Mouse (Mus musculus): ENCODE measurements around the gene C1ra. TPM values are rescaled to one million over a fixed set of nuclear protein-coding genes. Genes with fewer than 3 reads are reported as not detected.
"Not testable (repeated sequence)": the region's sequence is repeated elsewhere in the genome, so short reads cannot be mapped to it uniquely, and the experiment has no call there.

Gene C1ra
- polyA plus RNA-seq (2012; rRNA removed), result 2.1 TPM in 2 replicates

DNA sequence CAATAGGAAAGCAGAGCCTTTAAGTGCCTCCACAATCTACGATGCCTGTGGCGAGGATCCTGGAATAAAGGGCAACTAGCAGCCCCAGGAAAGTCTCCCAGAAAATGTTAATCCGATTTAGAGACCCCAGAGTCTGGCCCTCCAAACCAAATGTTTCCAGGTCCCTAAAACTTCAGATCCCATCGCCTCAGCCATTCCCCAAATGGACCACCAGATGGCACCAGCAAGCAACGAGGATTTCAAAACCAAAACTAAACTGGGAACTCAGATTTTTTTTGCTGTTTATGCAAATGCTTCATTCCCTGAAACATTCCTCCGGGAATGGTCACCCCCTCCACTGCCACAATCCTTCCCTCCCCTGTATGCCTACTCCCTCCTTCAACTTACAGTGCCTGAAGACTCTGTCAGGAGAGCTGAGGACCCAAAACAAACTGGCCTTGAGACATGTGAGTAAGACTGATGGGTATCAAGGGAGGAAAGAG lies at the start of gene C1ra:
C1ra (plus strand) TSS at position 51 of the 482 bp plus-strand sequence.
- Histone ChIP-seq H3K27ac (ENCODE audit: insufficient read depth, low read length) (no peak within 1 kb of the TSS), H3K4me1 (ENCODE audit: control insufficient read depth, insufficient read depth, low read length) (no peaks in the 10 kb centered on the region), H3K4me3 (ENCODE audit: insufficient read depth, low read length) (peak within 1 kb of the TSS; percentile 22; the same call in 1 of the 2 replicates)
- TF ChIP-seq CTCF (IDR thresholded peaks at IDR 0.05; ENCODE audit: extremely low read depth, insufficient read depth, low read length) (peak; percentile 65), POLR2A (IDR thresholded peaks at IDR 0.05; ENCODE audit: extremely low read depth, insufficient read depth, low read length) (no peak)

DNA sequence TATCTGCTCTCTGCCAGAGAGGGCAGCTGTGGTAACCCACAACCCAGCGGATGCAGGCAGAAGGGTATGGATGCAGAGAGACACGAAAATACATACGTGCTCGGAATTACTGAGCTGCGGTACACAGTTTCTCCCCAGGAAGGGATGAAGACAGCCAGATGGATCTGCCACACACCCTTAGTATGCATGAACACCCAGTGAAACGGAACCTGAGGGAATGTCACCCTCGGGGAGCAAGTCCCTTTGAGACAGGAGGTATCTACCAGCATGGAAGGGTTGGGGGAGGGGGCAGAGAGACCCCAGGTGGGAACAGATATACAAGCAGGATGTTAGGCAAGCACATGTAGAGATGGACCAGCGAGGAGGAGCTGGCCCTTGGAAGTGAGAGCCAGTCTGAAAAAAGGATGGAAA lies 48.3 kb upstream of the C1ra start:
- Histone ChIP-seq H3K4me1 (ENCODE audit: control insufficient read depth, insufficient read depth, low read length) (peaks cover 7% of the 10 kb centered on the region), H3K27ac (ENCODE audit: insufficient read depth, low read length) (peak overlapping the region; percentile 76), H3K4me3 (ENCODE audit: insufficient read depth, low read length) (peak overlapping the region; percentile 89)
- TF ChIP-seq POLR2A (IDR thresholded peaks at IDR 0.05; ENCODE audit: extremely low read depth, insufficient read depth, low read length), result peak; percentile 33; the same call in 1 of the 2 replicates
- no peak for TF ChIP-seq CTCF (IDR thresholded peaks at IDR 0.05; ENCODE audit: extremely low read depth, insufficient read depth, low read length)

DNA sequence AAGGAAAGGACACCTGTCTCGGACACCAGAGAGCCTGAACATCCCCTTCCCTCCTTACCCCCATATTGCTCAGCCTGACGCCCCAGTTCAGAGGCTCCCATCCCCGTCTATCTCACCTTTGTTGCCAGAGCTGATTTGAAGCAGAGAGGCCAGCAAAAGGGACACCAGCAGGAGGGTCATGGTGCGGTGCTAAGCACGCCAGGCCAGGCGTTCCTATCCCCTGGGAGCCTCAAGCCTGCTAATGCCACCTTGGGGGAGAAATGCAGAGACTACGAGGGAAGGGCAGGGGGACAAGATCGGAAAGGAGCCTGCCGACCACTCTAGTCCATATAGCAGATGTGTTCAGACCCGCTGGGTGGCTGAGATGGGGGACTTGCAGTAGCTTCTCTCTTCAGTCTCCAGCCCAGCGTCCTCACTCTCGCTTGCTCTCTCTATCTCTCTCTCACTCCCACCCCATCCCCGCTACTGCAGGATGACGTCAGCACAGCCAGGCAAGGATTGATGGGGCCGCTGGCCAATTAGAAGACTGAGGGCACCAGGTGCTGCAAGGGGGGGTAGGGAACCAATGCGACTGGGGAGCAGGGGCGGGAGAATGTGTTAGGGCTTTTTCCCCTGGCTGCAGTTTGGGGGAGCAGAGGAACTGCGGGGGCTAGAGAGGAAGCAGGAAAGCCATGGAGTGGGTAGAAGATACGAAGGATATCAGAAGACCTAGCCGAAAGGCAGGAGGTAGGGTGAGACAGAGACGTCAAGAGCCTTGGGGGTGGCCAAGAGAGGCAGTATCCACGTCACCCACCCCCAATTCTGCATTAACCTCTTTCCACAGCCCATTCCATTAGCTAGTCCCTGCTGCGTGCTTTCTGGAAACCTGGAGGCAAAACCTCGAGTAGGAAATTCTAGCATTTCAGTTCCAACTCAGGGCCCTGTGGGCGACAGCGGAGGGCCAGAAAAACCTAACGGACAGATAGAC lies 47.6 kb upstream of the C1ra start, which contains the start of gene Clstn3:
Clstn3 (minus strand) TSS at position 490 of the 967 bp plus-strand sequence.
- Histone ChIP-seq H3K4me1 (ENCODE audit: control insufficient read depth, insufficient read depth, low read length) (peaks cover 7% of the 10 kb centered on the region), H3K4me3 (ENCODE audit: insufficient read depth, low read length) (peak within 1 kb of the TSS; percentile 89), H3K27ac (ENCODE audit: insufficient read depth, low read length) (peak within 1 kb of the TSS; percentile 76)
- TF ChIP-seq CTCF (IDR thresholded peaks at IDR 0.05; ENCODE audit: extremely low read depth, insufficient read depth, low read length) (no peak), POLR2A (IDR thresholded peaks at IDR 0.05; ENCODE audit: extremely low read depth, insufficient read depth, low read length) (peak; percentile 98)

DNA sequence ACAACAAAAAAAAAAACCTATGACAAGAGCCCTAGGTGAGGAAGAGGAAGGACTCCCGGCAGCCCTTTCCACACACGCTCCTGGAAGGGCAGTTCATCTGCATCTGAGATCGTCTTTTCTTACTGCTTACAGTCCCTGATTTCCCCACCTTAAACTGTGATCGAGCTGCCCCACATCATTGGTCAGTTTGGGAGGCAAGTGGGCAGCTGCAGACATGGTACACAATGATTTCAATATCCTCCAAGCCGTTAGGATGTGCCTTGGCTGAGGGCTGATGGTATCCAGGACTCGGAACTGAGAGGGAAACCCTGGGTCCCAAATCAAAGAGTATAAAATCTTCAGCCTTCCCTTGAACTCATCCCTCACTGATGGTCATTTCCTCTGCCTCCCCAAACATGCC lies 46.9 kb upstream of the C1ra start:
- no peak for TF ChIP-seq POLR2A (IDR thresholded peaks at IDR 0.05; ENCODE audit: extremely low read depth, insufficient read depth, low read length)
- no peak for TF ChIP-seq CTCF (IDR thresholded peaks at IDR 0.05; ENCODE audit: extremely low read depth, insufficient read depth, low read length)
- Histone ChIP-seq H3K4me1 (ENCODE audit: control insufficient read depth, insufficient read depth, low read length) (peaks cover 7% of the 10 kb centered on the region), H3K27ac (ENCODE audit: insufficient read depth, low read length) (peak overlapping the region; percentile 65), H3K4me3 (ENCODE audit: insufficient read depth, low read length) (peak overlapping the region; percentile 89)

DNA sequence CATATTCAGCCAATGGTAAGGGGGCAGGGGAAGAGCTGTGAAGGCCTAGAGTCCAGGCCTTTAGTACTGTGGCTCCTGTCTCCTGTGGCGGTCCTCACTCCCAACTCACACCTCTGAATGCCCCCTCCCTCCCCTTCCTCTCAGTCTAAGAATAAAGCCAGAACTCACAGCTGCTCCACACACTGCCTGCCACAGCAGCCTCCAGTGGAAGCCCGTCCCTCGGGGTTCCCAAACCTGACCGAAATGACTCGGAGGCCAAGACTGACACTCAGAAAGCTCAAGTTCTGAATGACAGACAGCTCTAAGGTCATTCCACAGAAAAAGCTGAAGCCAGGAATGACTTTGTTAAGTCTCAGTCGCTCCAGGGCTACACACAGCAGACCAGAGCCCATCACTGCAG lies 46.5 kb upstream of the C1ra start:
- peaks cover 7% of the 10 kb centered on the region for H3K4me1 ChIP-seq (ENCODE audit: control insufficient read depth, insufficient read depth, low read length)
- TF ChIP-seq CTCF (IDR thresholded peaks at IDR 0.05; ENCODE audit: extremely low read depth, insufficient read depth, low read length) (no peak), POLR2A (IDR thresholded peaks at IDR 0.05; ENCODE audit: extremely low read depth, insufficient read depth, low read length) (no peak)
- H3K4me3 ChIP-seq (ENCODE audit: insufficient read depth, low read length), result no peak overlapping the region; the same call in 1 of the 2 replicates
- H3K27ac ChIP-seq (ENCODE audit: insufficient read depth, low read length), result no peak overlapping the region

DNA sequence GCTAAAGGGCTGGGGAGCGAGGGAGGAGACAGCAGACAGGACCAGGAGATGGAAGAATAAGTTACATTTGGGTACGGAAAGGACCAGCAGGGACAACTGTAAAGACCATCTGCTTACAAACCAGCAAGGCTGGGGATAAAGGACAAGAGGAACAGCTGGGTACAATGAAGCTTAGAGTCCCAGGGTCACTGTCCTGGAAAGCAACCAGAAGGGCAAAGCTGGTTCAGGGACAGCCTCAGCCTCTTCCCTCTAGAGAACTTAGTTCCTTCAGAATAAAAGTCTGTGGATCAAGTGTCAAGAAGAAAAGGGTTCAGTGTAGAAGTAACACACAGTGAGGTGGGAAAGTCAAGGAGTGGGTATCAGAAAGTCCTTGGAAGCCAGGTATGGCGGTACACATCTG lies 41.1 kb upstream of the C1ra start:
- Histone ChIP-seq H3K4me3 (ENCODE audit: insufficient read depth, low read length) (no peak overlapping the region), H3K27ac (ENCODE audit: insufficient read depth, low read length) (no peak overlapping the region), H3K4me1 (ENCODE audit: control insufficient read depth, insufficient read depth, low read length) (no peaks in the 10 kb centered on the region)
- TF ChIP-seq CTCF (IDR thresholded peaks at IDR 0.05; ENCODE audit: extremely low read depth, insufficient read depth, low read length) (no peak), POLR2A (IDR thresholded peaks at IDR 0.05; ENCODE audit: extremely low read depth, insufficient read depth, low read length) (no peak)

DNA sequence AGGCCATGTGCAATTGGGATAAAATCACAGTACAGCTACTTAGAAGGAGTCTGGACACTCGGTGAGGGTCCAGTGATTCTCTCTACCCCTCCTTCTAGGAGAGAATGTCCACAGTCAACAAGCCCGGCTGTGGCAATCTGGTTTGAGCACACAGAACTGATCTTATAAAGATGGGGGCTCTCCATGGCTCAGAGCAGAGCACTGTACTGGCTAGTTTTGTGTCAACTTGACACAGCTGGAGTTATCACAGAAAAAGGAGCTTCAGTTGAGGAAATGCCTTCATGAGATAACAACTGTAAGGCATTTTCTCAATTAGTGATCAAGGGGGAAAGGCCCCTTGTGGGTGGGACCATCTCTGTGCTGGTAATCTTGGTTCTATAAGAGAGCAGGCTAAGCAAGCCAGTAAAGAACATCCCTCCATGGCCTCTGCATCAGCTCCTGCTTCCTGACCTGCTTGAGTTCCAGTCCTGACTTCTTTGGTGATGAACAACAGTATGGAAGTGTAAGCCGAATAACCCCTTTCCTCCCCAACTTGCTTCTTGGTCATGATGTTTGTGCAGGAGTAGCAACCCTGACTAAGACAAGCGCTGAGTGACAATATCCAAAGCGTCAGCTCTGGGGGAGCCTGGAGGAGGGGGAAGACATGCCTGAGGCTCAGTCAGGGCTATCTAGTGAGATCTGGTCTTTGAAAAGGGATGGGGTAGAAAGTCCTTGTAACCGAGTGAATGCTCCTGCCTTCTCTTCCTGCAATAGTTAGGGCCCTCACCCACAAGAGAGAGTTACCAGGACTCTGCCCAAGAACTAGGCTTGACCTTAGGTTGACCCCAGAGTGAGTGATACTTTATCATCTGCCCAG lies 40.2 kb upstream of the C1ra start:
- H3K4me1 ChIP-seq (ENCODE audit: control insufficient read depth, insufficient read depth, low read length); H3K27ac ChIP-seq (ENCODE audit: insufficient read depth, low read length); H3K4me3 ChIP-seq (ENCODE audit: insufficient read depth, low read length): not testable (repeated sequence)

DNA sequence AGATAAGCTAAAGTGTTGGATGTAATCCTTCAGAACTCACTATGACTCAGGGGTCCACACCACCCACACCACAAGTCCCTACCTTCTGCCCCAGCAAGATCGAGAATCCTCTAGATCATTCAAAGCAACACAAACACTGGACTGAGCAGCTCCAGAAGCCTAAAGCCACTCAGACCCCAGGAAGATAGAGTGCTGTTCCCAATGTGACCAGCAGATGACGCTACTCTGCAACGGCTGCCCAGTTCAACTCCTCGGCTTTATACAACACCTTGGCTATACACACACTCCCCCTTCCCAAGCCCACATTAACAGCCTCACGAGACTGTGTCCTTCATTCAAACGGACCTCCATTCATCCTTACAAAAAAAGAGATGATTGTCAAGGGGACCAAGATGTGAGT lies 39.4 kb upstream of the C1ra start:
- Histone ChIP-seq H3K4me3 (ENCODE audit: insufficient read depth, low read length) (no peak overlapping the region), H3K27ac (ENCODE audit: insufficient read depth, low read length) (no peak overlapping the region), H3K4me1 (ENCODE audit: control insufficient read depth, insufficient read depth, low read length) (no peaks in the 10 kb centered on the region)
- TF ChIP-seq POLR2A (IDR thresholded peaks at IDR 0.05; ENCODE audit: extremely low read depth, insufficient read depth, low read length) (no peak), CTCF (IDR thresholded peaks at IDR 0.05; ENCODE audit: extremely low read depth, insufficient read depth, low read length) (peak; percentile 55)

DNA sequence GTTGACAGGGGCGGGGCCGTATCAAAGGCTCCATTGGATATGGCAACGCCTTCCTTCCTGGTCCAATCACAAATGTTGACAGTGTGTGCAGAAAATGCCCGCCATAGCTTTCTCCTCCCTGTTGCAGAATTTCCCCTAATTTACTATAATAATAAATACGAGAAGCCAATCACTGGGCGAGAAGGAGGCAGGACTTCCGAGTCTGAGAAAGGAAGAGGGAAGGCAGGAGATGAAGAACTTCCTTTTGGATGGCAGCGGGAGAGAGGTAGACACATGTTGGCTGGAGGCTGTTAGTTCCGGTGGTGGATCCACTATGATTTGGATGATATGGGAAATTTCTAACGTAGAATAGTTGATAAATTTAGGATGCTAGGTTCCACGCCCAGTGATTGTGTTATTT lies 37.6 kb upstream of the C1ra start:
- Histone ChIP-seq H3K27ac (ENCODE audit: insufficient read depth, low read length) (no peak overlapping the region), H3K4me1 (ENCODE audit: control insufficient read depth, insufficient read depth, low read length) (no peaks in the 10 kb centered on the region), H3K4me3 (ENCODE audit: insufficient read depth, low read length) (no peak overlapping the region)
- TF ChIP-seq POLR2A (IDR thresholded peaks at IDR 0.05; ENCODE audit: extremely low read depth, insufficient read depth, low read length) (no peak), CTCF (IDR thresholded peaks at IDR 0.05; ENCODE audit: extremely low read depth, insufficient read depth, low read length) (no peak)

DNA sequence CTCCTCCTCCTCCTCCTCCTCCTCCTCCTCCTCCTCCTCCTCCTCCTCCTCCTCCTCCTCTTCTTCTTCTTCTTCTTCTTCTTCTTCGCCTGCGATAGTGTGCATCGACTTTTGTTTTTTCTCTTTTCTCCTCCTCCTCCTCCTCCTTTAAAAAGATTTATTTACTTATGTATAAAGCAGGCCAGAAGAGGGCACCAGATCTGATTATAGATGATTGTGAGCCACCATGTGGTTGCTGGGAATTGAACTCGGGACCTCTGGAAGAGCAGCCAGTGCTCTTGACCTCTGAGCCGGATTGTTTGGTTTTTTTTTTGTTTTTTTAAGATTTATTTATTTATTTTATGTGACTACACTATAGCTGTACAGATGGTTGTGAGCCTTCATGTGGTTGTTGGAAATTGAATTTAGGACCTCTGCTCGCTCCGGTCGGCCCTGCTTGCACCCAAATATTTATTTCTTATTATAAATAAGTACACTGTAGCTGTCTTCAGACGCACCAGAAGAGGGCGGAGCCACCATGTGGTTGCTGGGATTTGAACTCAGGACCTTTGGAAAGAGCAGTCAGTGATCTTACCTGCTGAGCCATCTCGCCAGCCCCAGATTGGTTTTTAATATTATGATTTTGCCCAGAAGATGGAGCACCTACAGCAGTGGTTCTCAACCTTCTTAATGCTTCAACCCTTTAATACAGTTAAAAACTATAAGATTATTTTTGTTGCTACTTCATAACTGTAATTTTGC lies 36.7 kb upstream of the C1ra start:
- H3K27ac ChIP-seq (ENCODE audit: insufficient read depth, low read length); H3K4me1 ChIP-seq (ENCODE audit: control insufficient read depth, insufficient read depth, low read length); H3K4me3 ChIP-seq (ENCODE audit: insufficient read depth, low read length): not testable (repeated sequence)
